11 mouse cellular contexts compared by ENCODE assay signal in genomic region chr4:111467796-111468195, GRCm38 (mm10). TPM values are rescaled to one million over a fixed set of nuclear protein-coding genes. Genes with fewer than 3 reads are reported as not detected.
"Had no signal": no experiment of that assay in that cellular context is flagged by ENCODE, and none has a peak within 500 bp of the region (broad histone marks: within the 10 kb centered on the region; RNA-seq: fewer than 3 reads in every experiment).

No protein-coding gene starts in this region.

- H3K36me3 ChIP-seq: kidney, embryonic 15.5 days; limb, embryonic 13.5 days; liver, embryonic 13.5 days had no signal

- H3K9ac ChIP-seq: kidney, embryonic 15.5 days; limb, embryonic 13.5 days; liver, embryonic 13.5 days had no signal

- H3K4me1 ChIP-seq: kidney, embryonic 15.5 days; liver, embryonic 13.5 days had no signal

- H3K27me3 ChIP-seq: kidney, embryonic 15.5 days; limb, embryonic 13.5 days; liver, embryonic 13.5 days had no signal

- H3K27ac ChIP-seq: kidney, embryonic 15.5 days; limb, embryonic 13.5 days; liver, embryonic 13.5 days had no signal

- H3K4me3 ChIP-seq: kidney, embryonic 15.5 days; limb, embryonic 13.5 days; liver, embryonic 13.5 days had no signal

- H3K4me2 ChIP-seq: kidney, embryonic 15.5 days; limb, embryonic 13.5 days; liver, embryonic 13.5 days; midbrain, embryonic 11.5 days had no signal

- DNase-seq: kidney, adult 8-10 months; left cerebral cortex, postnatal 4 days; liver, embryonic 13.5 days; lung, adult 2 months; lung, postnatal 14 days; midbrain, embryonic 14.5 days; thymus, postnatal 25 days had no signal

- H3K9me3 ChIP-seq: kidney, embryonic 15.5 days; limb, embryonic 13.5 days; liver, embryonic 13.5 days had no signal

RNA-seq across cellular contexts. Expression of gene Bend5, which starts 53.0 kb away (rescaled TPM):
- total RNA-seq: megakaryocyte-erythroid progenitor cell, adult 5-6 weeks had no signal
